Mouse (Mus musculus): ENCODE results near the gene Rbms3.

Gene Rbms3

DNA sequence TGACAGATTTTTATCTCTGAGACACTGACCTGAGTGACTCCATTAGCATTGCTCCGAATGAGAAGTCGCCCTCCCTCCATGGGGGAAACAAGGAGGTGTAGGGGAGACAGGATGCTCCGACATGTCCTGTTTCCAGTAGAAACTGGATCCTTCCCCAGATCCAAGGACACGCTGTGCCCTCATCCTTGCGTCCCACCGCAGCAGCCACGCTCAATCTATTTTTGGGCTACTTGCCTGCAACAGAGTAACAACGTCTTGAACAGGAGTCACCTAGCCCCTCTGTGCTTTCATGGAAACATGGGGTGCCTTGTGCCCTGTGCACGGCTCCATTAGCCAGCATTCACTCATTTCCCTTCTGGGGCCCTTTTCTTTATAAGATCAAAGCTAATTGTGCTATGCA is at the start of gene Rbms3:
TSS of gene Rbms3 (minus strand) at position 143 of the 400 bp plus-strand sequence.
- DNase-seq (ENCODE audit: low read depth), result no peak

- DNase-seq (ENCODE audit: low read depth), result no peak
These were observed 43.6 kb upstream of the Rbms3 start for GRCm38 (mm10) chr9:117673311-117673710.

- no peak for DNase-seq (ENCODE audit: low read depth)
These were observed 24.9 kb upstream of the Rbms3 start for GRCm38 (mm10) chr9:117654626-117655025.

- no peak for DNase-seq (ENCODE audit: low read depth)
These were observed 23.9 kb upstream of the Rbms3 start for GRCm38 (mm10) chr9:117653641-117654040.

GRCm38 (mm10) chr9:117646131-117646530 is 16.4 kb upstream of the Rbms3 start:
- DNase-seq (ENCODE audit: low read depth), result no peak

- no peak for DNase-seq (ENCODE audit: low read depth)
These were observed 11.5 kb upstream of the Rbms3 start for GRCm38 (mm10) chr9:117641090-117641782.

- no peak for DNase-seq (ENCODE audit: low read depth)
These were observed 9.0 kb upstream of the Rbms3 start for GRCm38 (mm10) chr9:117638623-117639185.

DNA sequence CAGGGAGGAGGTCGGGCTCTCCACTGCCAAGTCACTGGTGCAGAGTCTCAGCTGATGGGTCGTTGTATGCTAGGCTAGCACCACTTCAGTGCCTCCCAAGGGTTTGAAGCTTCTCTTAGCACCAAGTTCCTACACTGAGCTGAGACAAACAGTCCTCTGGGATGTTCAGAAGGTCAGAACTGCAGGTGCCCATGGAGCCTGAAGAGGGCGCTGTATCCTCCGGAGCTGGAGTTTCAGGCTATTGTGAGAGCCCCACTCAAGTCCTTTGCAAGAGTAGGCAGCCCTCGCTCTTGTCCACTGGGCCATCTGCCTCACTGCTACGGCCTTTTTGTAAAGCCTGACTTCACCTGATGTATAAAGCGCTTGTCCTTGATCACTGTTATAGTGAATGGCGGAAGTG is 6.8 kb upstream of the Rbms3 start:
- no peak for DNase-seq (ENCODE audit: low read depth)

GRCm38 (mm10) chr9:117627173-117627572 is 2.5 kb downstream of the Rbms3 start:
- DNase-seq (ENCODE audit: low read depth), result no peak

DNA sequence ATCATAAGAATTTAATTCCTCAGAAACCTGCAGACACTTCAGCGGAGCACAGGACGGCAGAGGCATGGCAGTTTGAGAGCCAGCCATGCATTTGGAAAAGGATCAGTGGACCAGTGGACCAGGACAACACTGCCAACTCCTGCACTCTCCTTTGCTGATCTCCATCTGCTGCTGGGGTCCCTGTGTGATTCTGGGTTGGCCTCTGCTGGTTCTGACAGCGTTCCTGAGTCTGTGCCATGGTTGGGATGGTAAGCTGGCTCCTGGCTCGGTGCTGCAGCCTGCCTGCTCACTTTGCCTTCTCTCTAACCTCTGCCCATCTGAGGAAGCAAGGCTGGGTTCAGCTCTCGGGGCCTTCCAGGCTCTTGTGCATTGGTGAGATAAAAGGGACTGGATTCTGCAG is 28.9 kb downstream of the Rbms3 start:
- no peak for DNase-seq (ENCODE audit: low read depth)

- no peak for DNase-seq (ENCODE audit: low read depth)
These were observed 30.4 kb downstream of the Rbms3 start for GRCm38 (mm10) chr9:117599341-117599740.

DNA sequence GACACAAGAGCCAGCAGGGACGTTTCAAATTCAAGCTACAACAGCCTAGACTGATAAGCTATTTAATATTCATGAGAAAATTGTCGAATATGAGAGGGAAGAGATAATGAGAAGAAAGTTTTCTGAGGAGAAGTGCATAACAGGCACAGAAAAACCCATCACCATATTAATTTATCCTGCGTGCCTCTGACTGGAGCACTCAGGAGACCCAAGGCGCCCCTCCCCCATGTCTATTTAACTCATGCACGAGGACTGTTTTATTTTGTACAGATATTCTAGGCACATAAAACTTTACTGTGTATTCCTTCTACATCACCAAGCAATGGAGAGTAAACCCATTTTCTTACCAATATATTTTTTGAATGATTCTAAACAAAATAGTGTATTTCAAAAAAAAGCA is 33.6 kb downstream of the Rbms3 start:
- no peak for DNase-seq (ENCODE audit: low read depth)

DNA sequence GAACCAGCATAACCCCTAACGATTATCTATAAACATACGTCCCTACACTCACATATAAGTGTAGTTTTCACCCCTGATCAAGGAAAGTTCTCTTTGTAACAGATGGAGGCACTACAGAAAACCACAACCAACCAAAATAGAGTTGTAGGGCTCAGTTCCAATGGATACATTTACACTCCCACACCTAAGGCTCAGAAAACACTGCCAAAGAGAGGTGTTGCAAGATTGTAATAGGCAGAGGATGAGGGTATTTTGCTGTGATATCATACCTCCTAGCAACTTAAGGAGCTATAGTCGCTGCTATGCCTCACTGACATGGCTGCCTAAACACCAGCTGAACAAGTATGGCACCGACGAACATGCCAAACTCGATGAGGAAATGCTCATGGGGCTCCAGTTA is 44.4 kb downstream of the Rbms3 start:
- no peak for DNase-seq (ENCODE audit: low read depth)

GRCm38 (mm10) chr9:117583638-117584037 is 46.1 kb downstream of the Rbms3 start:
- DNase-seq (ENCODE audit: low read depth), result no peak

- DNase-seq (ENCODE audit: low read depth), result no peak
These were observed 47.1 kb downstream of the Rbms3 start for GRCm38 (mm10) chr9:117582591-117582990.

DNA sequence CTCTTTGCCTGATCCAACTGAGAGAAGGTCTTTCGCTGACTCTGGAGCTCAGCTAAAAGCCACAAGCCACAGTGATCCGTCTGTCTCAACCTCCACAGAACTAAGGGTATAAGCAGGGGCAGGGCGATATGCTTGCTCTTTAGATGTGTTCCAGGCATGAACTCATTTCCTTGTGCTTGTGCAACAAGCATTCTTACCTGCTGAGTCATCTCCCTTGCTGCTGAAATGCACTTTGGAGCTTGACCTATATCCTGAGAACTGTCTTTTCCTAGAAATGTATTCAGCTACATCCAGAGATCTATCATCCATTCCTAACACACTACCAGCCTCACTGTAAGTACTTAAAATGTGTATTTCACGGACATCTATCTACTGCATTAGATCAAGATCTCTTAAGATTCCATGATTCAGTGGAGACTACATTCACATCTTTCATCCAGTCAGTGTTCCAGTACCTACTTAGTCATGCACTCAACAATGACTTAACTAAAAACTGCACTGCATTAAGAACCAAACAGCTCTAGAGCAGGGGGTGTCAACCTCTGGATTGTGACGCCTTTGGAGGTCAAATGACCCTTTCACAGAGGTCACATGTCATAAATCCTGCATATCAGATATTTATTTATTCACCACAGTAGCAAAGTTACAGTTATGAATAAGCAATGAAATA is 58.4 kb downstream of the Rbms3 start:
- no peak for DNase-seq (ENCODE audit: low read depth)

DNA sequence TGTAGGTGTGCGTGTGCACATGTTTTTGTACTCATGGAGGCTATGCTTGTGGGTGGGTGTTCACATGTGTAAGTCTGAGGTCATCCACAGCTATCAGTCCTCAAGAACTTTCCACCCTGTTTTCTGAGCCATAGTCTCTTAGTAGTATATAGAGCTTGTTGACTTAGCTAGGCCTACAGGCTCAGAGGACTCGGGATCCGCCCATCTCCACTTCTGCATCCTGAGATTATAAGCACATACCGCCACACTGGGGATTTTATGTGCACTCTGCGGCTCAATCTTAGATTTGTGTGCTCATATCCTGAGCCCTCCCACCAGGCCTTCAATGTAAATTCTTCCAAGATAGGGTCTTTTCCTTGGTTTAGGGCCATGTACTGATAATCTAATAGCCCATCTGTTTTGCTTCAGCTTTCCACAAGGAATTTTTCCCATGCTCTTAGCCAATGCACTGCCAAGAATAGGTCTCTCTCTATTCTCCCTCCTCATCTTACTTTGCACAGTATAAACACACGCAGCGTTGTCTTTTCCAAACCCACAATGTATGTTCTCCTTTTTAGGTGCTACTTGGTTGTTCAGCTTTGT is 59.4 kb downstream of the Rbms3 start:
- DNase-seq (ENCODE audit: low read depth), result no peak

DNA sequence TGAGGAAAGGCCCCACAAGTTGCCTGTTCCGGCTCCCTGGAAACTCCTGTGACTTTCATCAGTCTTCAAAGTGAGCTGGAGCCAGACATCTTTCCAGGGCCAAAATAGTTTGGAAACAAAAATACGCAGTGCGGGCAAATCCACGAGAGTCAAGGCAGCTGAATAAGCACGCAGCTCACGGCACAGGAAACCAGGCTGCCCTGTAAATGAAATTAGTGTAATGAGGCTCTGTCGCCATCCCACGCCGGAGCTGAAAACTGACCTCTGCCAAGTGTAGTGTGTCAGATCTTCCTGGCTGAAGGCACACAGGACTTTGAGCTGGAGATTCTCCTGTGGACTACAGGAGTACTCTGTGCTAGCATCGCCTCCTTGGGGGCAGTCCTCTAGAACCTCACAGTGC is 63.4 kb downstream of the Rbms3 start:
- DNase-seq (ENCODE audit: low read depth), result no peak

- no peak for DNase-seq (ENCODE audit: low read depth)
These were observed 71.2 kb downstream of the Rbms3 start for GRCm38 (mm10) chr9:117558562-117558961.

DNA sequence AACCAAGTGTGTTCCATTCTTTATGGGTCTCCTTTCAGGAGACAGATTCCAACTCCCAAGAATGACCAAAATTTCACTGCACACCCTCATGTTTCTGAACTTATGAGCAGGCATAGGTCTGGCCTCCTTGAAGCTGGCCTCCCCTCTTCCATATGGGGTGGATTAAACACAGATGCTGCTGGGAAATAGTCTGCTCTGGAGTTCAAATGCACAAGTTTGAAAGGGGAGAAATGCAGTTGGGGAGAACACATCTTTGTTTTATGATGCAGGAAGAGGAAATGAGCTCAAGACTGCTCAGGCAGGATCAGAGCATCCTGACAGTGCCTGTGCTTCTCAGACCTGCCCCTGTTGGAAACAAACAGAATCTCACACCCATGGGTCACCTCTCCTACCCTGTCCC is 75.4 kb downstream of the Rbms3 start:
- DNase-seq (ENCODE audit: low read depth), result no peak

- DNase-seq (ENCODE audit: low read depth), result no peak
These were observed 100.4 kb downstream of the Rbms3 start for GRCm38 (mm10) chr9:117529281-117529680.

GRCm38 (mm10) chr9:117508941-117509340 is 120.8 kb downstream of the Rbms3 start:
- no peak for DNase-seq (ENCODE audit: low read depth)

DNA sequence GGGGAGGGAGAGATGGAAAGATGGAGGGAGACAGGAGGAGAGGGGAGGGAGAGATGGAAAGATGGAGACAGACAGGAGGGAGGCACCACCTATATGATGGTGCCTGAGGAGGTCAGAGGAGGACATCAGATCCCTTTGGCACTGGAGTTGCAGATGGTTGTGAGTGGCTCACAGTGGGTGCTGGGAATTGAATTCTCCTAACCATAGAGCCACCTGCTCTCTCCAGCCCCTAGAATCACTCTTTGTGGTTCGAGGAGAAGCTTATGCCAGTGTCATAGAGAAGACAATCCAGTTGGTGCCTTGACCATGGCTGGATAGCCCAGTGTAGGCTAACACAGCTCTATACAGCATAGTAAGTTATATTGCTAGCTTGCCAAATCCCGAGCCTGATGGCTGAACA is 137.8 kb downstream of the Rbms3 start:
- no peak for DNase-seq (ENCODE audit: low read depth)
